Mouse (Mus musculus): Measurements from ENCODE around the gene Gm11492. TPM values are rescaled to one million over a fixed set of nuclear protein-coding genes. Genes with fewer than 3 reads are reported as not detected.
A peak's percentile ranks its signal among the peaks of the same experiment; 100 is the strongest.

The Gm11492 gene
- polyA plus RNA-seq, 1 experiment, result 0.15 TPM

DNA sequence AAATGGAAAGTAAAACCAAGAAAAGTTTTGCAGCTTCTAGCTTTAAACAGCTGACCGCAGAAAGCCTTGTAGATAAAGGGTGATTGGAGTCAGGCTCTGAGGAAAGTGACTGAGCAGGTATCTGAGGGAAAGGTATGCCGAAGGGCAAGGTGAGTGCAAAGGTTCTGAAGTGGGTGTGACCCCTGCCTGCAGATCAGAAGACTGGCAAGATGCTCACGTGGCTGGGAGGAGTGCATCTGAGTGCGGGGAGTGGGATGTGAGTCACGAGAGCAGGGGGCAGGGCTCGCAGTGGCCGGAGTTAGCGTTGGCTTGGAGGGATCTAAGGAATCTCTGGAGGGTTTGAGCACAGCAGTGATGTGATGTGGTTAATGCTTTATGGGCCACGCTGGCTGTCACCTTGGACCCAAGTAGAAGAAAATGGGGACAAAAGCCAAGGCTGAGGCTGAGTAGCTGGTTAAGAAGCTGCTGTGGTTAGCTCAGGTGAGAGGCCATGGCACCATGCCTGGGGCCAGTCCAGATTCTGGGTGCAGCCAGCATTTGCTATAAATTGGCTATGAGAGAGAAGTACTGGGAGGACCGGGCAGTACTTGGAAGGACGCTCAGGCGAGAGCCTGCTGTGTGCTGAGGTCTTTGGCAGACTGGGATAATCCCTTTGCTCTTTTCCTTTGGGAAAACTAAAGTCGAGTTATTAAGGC lies 33.1 kb downstream of the Gm11492 start:
- DNase-seq (ENCODE audit: low read depth), result no peak

DNA sequence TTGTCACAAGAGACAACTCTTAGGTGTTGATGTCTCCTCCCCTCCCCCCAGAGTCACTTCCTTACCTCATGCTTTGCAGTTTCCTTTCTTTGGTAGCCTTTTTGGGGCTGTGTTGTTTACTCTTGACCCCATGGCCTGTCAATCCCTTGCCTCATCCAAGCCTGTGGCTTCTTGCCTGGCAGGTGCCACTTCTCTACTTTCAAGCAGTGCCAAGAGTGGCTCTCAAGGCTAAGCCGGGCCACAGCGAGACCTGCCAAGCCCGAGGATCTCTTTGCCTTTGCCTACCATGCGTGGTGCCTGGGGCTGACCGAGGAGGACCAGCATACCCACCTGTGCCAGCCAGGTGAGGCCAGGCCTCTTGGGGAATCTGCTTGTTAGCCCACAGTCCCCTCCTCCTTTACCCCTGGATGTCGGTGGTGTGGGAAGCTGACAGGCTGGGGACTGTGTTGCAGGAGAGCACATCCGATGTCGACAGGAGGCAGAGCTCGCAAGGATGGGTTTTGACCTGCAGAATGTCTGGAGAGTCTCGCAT lies 33.9 kb downstream of the Gm11492 start:
- DNase-seq (ENCODE audit: low read depth), result no peak

DNA sequence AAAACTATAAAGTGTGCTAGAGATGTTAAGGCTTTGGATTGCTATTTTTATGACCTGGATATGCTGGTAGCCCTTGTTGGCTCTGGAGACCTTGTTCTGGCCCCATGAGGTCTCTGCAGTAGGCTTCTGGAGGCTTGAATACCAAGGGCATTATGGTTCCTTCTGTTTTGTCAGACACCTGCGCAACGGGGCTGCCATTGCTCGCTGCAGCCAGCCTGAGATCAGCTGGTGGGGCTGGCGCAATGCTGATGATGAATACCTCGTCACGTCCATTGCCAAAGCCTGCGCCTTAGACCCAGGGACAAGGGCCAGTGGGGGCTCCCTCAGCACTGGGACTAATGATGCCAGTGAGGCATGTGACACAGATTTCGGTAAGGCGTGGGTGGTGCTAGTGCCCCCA lies 35.8 kb downstream of the Gm11492 start:
- no peak for DNase-seq (ENCODE audit: low read depth)

DNA sequence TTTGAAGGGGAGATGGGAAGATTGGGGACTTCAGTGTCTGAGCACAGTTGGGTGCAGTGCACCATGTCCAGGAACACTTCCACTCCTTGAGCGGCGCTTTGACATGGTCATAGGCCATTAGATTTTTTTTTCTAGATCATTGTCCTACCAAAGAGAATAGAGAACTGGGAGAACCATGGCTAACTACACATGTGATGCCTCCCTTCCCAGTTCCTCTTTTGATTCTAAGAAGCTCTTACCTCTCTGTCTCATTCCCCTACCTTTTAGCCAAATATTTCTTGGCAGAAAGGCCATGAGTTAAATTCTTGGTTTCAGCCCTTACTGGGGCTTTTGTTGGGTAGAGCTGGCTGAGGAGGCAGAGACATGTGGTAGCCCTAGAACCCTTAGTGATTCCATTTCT lies 37.1 kb downstream of the Gm11492 start:
- no peak for DNase-seq (ENCODE audit: low read depth)

DNA sequence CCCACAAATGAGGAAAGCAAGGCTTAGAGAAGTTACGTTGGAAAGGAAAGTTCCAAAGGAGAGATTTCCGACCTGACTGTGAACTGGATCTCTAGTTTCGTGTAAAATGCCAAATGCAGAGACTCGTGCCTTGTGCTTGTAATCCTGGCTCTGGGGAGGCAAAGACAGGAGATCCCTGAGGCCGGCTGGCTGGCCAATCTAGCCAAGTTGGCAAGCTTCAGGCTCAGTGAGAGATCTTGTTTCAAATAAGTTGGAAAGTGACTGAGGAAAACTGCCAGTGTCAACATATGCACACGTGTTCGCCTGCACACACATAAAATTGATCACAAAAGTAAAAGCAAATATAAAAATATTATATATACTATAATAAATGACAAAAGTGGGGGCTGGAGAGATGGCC lies 42.8 kb downstream of the Gm11492 start:
- DNase-seq (ENCODE audit: low read depth), result peak; percentile 72

DNA sequence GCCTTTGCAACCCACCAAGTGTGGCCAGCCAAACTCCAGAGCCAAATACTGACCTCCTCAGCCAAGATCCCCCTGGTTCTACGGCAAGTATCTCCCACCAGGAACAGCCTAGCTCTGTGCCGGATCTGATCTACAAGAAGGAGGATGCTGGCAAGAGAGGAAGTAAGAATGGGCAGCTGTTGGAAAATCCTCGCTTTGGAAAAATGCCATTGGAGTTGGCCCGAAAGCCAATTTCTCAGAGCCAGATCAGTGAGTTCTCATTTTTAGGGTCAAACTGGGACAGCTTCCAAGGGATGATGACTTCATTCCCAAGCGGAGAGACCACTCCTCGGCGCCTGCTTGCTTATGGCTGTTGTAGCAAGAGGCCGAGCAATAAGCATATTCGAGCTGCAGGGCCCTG lies 45.1 kb downstream of the Gm11492 start:
- DNase-seq (ENCODE audit: low read depth), result no peak

DNA sequence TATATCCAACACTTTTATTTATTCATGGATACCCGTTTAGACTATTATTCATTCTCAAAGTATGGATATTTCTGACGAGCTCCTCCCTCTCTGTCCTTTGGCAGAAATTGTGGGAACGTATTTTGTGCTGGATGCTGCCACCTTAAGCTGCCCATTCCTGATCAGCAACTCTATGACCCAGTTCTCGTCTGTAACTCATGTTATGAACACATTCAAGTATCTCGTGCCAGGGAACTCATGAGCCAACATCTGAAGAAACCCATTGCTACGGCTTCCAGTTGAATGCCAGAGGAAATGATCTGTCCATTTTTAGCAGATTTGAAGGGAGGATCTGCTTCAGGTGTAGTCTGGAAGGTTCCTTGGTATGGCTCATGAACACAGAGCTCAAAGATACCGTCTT lies 47.5 kb downstream of the Gm11492 start:
- peak; percentile 83 for DNase-seq (ENCODE audit: low read depth)

DNA sequence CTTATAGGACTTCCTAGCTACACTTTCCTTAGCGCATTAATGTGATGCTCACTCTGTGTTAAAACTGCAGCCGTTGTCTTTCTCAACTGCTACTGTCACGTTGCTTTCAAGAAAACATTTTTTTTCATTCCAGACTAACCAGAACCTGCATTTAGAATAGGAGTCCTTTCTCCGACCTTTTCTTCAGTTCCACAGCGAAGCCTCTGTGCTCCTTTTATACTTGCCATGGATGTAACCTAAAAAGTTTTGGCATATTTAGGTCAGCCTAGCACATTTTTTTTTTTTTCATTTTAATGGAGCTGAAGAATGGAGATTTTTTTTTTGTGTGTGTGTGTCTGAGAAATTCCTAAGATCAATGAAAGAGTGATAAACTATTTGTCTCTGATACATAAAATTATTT lies 49.1 kb downstream of the Gm11492 start:
- DNase-seq (ENCODE audit: low read depth), result no peak

DNA sequence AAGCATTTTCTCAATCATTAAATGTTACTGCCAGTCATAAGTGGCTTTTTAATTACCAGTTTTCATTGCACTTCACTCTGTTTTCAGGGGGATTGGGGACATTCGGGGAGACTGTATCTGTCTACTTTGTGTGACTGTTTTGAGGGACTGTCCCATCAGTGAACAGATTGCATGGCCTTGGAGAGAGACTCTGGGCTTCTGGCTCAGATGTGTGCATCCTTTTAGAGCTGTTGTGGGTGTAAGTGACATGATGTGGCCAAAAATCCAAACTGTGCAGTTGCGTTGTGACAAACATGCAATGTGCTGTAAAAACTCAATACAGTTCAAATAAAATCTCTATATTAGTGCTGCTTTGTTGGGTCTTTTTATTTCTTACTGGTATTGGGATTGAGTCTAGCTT lies 49.5 kb downstream of the Gm11492 start:
- no peak for DNase-seq (ENCODE audit: low read depth)

DNA sequence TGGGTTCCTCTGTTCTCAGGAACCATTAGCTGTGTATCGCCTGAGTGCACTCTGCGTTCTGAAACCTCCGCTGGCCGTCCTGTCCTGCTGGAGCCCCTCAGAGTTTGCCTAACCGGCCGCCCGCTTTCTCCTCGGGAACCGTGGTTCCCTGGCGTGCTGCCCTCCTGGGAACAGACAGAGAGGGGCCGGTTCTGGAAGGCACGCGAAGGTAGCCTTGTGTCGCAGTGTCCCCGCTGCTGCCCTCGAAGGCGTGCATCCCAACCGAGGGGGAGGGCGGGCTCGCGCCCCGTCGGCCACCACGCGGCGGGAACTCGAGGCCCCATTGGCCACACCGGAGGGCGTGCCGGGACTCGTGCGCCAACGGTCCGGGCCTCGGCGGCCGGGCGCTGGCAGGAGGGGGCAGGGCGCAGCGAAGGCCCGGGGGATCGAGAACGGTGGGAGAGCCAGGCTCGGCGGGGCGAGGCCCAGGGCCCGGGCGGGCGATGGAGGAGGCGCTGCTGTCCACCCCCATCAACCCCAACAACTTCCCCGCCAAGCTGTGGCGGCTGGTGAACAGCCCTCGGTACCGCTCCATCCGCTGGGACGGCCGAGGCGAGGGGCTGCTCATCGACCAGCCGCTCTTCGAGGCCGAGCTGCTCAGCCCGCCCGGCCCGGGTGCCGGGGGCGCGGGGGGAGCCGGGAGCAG lies 50.5 kb downstream of the Gm11492 start, which contains the start of gene Hsf5:
TSS of gene Hsf5 (plus strand) at position 375 of the 685 bp plus-strand sequence.
- DNase-seq (ENCODE audit: low read depth), result no peak

DNA sequence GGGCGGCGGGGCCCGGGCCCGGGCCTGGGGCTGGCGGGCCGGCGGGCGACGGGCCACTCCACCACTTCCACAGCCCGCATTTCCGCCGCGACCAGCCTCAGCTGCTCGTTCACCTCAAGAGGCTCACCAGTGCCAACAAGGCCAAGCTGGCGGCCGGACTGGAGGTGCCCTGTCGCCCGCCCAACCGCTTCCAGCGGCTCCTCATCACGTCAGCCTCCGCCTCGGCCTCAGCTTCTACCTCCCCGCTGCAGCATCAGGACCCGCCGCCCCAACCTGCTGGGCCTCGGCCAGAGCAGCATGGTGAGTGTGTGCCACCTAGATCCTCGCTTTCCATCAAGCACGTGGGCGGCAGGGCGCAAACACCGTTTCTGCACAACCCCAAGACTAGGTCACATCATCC lies 51.2 kb downstream of the Gm11492 start:
- DNase-seq (ENCODE audit: low read depth), result no peak

Other genes starting within 250 kb of the Gm11492 start
- gene Ppm1e, start 207.6 kb upstream of the Gm11492 start, polyA plus RNA-seq (2012; rRNA removed), result 0.65 and 0.84 TPM in 2 replicates
- 0.66 and 1.1 TPM in 2 replicates for gene Rad51c, start 161.7 kb upstream of the Gm11492 start, polyA plus RNA-seq (2012; rRNA removed)
- gene Tex14, start 161.6 kb upstream of the Gm11492 start, polyA plus RNA-seq (2012; rRNA removed), result 0.38 and 0.62 TPM in 2 replicates
- 39.0 and 40.1 TPM in 2 replicates for gene Sept4, start 2.2 kb downstream of the Gm11492 start, polyA plus RNA-seq (2012; rRNA removed)
- 29.9 and 31.7 TPM in 2 replicates for gene Mtmr4, start 25.5 kb downstream of the Gm11492 start, polyA plus RNA-seq (2012; rRNA removed)
- 0.27 and 0.51 TPM in 2 replicates for gene Hsf5, start 50.5 kb downstream of the Gm11492 start, polyA plus RNA-seq (2012; rRNA removed)
- gene Rnf43, start 96.1 kb downstream of the Gm11492 start, polyA plus RNA-seq (2012; rRNA removed), result 15.9 and 25.5 TPM in 2 replicates
- gene Supt4a, start 170.9 kb downstream of the Gm11492 start, polyA plus RNA-seq (2012; rRNA removed), result 83.7 and 91.5 TPM in 2 replicates
- 2.7 and 3.7 TPM in 2 replicates for gene Tspoap1, start 193.9 kb downstream of the Gm11492 start, polyA plus RNA-seq (2012; rRNA removed)
- 0.14 TPM in 1 of 2 replicates, not detected in the other for gene Mpo, start 226.9 kb downstream of the Gm11492 start, polyA plus RNA-seq (2012; rRNA removed)

Measured in gonadal fat pad, adult 2 months (tissue).